Mouse (Mus musculus) spleen, embryonic (tissue): ENCODE data around the gene Sel1l3.

Source experiments
- CTCF ChIA-PET: fragments of 350-600 bp; sonication (Branson Sonifier 250); formaldehyde crosslinking; loops from one replicate; lab custom pipeline; 2022; lab: Charles Lee

The Sel1l3 gene

DNA sequence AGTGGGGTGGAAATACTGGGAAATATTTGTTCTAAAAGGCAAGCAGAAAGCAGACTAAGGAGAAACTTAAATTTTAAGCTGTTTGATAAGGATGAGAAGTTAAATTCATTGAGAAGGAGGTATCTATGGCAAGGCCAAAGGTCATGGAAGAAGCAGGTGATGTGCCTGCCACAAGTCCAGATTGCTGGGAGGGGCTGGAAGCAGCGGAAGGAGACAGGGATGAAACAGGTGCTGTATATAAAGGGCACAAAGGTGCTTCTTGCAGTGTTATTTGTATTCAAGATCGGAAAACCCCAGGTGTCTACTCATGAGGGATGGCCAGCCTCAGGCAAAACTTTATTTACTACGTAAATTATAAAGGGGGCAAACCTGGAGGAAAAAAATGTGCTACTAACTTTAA, 38.5 kb downstream of the Sel1l3 start:
- CTCF ChIA-PET, result no interaction called here

DNA sequence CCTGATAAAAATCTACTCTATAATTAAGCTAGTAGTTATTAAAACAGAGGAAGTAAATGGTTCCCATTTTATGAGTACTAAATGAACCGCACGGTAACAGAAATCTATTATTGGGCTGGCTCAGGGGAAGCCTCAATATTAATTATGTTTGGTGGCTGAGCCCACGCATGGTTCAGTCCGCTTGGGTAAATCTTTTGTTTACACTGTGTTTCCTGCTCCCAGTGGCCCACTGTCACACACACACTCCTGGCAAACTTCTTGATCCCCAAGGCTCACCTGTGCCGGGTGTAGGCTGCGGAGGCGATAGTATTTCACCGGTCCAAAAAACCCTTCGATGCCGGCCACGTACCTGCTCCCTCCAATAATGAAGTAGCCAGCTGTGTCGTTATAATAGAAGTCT, 39.3 kb downstream of the Sel1l3 start:
- CTCF ChIA-PET, result no interaction called here

DNA sequence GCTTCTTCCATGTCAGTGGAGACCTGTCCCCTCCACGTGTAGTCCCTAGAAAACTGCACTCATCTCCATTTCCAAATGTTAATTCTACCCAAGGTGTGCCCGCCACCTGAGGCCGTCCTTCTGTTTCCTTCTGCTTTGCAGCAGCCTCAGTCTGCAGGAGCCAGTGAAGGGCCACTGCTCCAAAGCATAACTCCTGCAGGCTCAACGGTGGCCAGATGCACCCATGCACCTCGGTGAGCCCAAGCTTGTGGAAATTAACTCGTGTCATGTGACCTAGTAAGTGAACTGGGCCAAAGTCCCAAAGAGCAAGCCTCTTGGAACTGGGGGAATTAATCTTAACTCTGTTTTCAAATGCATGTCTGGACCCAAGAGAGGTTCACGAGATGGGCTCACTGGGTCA, 40.8 kb downstream of the Sel1l3 start:
- CTCF ChIA-PET, result no interaction called here

DNA sequence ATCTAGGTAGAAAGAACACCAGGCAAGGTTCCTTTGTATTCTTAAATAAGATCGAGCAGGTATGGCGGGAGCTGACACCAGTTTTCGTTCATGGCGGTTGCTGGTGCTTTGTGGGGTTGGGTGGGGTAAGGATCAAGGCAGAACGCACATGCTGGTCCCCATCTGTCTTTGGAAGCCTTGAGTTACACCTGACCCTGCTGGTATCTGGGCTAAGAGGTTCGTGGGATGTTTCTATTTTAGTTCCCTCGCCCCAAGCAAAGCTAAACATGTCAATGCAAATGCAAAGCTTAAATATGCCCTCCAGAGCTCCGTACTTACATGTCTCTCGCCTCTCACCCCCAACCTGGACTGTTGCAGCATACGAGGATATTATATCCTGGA, 41.5 kb downstream of the Sel1l3 start:
- CTCF ChIA-PET, result no interaction called here

DNA sequence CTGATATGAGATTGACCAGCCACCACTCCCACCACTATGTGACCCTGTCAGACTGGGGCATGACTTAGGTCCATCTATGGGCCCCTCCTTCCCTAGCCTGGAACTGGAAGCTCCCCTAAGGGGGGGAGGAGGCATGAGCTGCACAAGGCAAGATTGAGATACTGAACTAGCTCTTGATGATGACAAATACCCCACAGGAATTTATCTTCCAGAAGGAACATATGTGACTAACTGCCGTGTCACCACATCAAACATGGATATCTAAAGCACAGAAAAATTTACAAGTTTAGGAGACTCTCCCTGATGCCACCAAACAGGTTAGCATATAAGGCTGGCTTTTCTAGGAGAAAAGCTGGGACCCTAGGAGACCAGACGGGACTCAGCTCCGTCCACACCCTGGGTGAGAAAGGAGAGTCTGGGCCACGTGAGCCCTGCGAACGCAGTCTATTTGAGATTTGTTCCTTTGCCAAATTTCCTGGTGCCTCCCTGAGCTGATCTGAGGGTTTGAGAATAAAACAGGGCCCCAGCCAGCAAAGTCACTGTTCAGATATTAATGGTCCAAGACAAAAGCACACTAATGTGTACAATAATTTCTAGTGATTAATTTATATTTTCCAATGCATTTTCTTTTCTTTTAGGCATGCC, 42.0 kb downstream of the Sel1l3 start:
- CTCF ChIA-PET, result no interaction called here

DNA sequence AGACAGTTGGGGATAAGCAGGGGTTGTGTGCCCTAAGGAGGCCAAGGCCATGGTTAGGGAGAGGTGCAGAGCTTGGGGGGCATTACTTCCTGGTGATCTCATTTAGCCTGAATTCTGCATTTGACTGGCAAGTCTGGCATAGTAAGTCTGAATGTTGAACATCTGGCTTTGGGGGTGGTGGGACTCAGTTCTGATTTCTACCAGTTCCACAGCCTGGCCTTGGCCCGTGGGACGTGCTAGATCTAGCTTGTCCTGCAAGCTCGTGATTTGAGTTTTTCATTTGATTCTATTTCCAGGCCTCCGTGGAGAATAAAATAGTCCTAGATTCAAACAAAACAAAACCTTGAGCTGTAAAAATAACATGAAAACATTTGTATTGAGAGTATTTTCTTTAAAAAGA, 46.2 kb downstream of the Sel1l3 start:
- CTCF ChIA-PET, result no interaction called here

DNA sequence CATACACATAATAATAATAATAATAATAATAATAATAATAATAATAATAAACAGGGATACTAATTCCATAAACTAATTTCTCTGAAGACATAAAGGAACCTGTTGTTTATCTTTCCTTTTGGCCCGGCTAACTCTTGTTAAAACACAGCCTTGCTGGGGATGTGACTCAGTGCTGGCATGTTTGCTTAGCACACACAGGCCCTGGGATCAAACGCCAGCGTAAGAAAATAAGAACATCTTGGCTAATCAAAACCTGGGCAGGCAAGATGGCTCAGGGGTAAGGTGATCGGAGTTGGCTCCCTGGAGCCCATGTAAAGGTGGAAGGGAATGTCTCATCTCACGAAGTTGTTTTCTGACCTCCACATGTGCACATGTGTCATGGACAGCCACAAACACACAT, 48.1 kb downstream of the Sel1l3 start:
- CTCF ChIA-PET, result no interaction called here

DNA sequence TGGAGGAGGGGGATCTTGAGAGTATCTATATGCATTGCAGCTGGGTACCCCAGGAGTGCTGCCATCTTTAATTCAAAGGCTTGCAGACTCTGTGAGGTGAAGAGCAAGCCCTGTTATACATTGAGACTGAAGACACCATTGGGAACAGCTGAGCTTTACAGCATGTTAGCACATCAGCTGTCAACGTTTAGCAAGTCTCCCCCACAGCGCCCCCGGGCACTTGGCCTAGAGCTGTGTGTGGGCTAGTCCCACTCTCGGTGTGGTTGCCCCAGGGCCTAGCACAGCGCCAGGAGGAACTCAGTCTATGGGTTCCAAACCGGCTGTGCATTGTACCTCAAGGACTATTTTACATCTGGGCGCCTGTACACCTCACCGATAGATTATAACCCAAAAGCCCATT, 51.3 kb downstream of the Sel1l3 start:
- CTCF ChIA-PET, result no interaction called here

DNA sequence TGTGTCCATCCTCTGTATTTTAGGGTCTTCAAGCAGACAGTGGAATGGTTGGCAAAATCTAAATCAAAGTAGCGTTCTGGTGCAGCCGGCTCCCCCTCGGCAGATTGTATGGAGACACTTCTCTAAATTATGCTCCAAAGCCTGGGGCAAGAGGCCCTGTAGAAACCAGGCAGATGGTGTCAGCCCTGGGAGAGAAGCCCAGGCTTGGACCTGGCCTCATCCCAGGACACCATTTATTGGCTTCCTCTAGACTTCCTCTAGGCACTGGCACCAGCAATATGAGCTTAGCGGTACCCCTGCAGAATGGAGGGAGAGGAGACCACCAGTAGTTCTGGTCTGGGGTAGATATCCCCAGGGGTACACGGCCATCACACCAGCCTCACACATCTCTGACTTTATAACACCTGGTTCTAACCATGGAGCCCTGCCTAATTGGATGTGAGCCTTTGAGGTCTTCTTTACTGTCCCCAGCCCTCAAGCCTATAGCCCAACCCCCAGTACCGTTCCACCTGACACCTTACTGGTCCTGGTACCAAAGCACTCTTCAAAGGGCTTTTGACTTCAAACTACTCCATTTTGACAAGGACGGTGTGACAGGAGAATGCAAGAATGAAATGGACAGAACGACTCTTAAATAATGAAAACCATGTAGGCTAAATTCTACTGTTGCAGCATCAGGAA, 52.1 kb downstream of the Sel1l3 start:
- CTCF ChIA-PET, result no interaction called here

DNA sequence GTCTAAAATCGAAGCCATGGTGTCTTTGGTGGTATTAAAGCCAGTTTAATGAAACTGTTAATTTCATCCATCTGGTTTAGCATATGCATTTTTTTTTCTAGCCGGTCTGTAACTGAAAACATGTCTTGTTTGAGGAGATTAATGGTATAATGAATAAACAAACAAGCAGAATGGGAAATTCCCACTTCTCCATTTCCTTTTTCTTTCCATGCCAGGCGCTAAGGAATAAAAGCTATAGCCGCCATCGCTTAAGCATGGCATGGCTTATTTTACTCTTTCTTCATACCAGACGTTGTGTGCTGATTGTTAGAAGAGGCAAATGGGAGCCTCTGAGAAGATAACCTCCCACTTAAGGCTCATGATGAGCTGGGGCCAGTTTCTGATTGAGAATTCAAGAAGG, 53.5 kb downstream of the Sel1l3 start:
- CTCF ChIA-PET, result no interaction called here

DNA sequence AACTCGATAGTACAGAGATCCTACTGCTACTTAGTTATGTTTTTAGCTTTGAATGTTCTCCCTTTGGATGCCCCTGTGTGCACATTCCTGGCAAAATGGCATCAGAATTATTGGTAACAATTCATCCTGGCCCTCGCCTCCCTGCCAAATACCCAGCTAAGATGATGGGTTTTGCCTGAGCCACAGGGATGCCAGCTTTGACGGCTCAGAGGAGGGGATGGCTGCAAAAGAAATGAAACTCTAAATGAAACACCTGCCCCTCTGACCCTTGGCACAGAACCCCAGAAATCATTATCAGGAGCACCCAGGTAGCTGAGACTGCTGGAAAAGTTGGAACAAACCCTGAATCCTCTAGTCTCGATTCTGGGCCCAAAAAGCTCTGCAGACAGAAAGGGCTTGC, 54.1 kb downstream of the Sel1l3 start:
- CTCF ChIA-PET, result no interaction called here

DNA sequence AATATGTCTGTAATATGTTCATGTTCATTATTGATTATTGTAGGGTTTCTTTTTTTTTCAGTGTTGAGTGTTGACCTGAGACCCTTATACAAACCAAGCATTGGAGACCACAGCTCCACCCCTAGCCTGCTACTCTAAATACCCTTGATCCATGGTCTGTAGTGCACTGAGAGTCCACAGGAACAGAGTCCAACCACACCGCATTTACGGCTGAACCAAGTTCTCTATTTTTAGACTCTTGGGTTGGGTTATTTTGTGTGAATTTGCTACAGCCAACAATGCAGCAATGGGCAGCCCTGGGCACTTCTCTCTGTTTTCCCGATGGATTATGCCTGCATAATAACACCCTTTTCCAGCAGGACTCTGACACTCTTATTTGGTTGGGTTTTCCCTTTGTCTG, 54.6 kb downstream of the Sel1l3 start:
- CTCF ChIA-PET, result no interaction called here

DNA sequence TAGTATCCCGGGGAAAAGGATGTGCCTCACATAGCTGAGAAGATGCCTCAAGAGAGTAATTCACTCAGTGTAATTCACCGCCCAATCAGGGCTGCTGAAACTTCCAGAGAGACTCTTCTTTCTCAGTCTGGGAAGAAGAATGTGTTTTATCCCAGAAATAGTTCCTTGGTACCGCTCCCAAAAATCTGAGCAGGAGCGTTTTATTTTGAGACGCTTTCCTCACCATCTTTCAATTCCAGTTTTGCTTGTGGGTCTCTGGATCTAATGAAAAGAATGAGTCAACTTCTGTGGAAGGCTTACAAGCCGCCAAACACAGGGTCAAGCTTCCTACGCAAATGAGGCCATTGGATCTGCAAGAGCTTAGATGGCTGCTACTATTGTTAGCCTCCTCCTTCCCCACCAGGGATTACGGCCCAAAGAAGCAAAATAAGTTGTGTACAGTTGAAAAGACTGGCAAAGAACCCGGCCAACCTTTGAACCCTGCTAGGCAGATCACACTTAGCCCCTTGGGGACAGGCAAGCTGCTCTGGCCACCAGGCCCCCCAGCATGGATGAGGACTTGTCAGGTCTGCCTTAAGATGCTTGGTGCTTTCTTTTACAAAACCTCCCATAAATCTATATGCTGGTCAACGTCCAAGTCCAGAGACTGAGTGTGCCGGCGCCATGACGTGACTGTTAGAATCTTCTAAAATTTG, 57.6 kb downstream of the Sel1l3 start:
- CTCF ChIA-PET, result interaction anchor here (0.6 kb wide), 1 partner anchor 32 kb away, joined by 10 read pairs; no protein-coding TSS in a partner anchor

DNA sequence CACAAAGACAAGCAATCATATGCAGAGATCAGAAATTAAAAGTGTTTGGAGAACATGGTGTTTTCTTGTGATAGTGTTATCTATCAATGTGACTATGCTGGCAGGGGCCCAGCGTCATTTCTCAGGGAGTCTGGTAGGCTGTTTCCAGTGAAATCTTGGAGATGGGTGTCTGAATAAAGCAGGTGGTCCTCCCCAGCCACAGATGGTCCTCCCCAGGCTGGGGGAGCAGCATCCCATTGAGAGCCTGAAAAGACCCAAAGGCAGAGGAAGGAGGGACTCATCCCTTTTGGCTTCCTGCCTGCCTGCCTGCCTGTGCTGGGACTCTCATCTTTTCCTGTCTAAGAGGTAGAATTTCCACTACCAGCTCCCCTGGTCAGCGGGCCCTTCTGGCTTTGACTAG, 59.2 kb downstream of the Sel1l3 start:
- CTCF ChIA-PET, result no interaction called here

DNA sequence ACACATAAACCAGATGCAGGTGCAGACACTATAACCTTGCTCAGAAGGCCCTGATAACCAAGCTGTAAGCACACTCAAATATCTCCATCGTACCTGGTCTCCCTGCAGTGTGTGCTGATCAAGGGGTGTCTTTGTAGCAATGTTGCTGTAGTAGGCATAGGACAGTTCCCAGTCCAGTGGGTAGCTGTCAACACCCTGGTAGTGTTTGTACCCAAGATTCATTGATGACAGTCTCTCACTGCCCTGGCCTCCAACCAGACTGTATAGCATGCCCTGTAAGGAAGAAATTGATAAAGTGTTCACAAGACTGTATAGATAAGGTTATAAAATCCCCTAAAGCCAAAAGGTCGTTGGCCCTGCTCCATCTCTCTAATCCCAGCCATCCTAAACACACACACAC, 59.6 kb downstream of the Sel1l3 start:
- CTCF ChIA-PET, result no interaction called here

DNA sequence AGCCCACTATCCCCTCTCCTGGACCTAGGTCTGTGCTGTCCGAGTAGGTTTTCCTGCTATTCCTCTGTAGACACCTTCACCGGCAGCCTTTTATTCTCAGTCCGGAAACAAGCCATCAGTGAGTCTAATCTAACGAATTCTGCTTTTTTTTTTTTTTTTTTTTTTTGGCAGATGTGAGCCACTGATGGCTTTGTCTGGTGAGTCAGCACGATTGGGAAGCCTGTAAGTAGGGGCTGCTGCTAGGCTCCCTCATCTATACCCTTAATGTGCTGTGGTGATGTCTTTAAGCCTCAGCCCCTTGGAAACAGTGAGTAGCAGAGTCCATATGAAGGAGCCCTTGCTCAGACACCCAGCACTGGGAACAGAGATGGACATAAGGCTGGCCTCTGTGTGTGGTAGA, 60.6 kb downstream of the Sel1l3 start:
- CTCF ChIA-PET, result no interaction called here

DNA sequence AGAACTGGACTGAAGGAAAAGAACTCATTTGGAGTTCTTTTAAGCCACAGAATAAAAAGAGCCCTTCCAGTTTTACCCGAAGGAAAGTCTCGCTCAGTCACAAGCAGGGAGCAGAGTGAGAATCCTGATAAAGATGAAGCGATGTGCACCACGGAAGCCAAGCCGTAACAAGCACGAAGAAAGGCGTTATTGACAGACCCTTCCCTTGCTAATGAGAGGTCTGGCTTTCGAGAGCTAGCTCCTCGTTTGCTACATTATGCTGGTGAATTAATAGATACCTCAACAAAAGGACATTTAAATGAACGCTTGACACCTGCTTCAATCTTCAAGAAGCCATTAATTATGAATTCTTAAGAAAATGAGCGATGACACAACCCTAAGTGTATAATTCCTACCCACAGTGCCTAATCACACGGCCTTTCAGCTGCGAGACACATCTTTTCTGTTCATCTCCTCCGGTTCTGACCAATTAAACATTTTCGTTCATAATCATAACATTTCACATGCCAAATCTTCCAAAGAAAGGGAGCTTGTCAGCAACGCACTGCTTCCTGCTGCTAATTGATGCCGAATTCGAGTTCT, 62.3 kb downstream of the Sel1l3 start:
- CTCF ChIA-PET, result no interaction called here

DNA sequence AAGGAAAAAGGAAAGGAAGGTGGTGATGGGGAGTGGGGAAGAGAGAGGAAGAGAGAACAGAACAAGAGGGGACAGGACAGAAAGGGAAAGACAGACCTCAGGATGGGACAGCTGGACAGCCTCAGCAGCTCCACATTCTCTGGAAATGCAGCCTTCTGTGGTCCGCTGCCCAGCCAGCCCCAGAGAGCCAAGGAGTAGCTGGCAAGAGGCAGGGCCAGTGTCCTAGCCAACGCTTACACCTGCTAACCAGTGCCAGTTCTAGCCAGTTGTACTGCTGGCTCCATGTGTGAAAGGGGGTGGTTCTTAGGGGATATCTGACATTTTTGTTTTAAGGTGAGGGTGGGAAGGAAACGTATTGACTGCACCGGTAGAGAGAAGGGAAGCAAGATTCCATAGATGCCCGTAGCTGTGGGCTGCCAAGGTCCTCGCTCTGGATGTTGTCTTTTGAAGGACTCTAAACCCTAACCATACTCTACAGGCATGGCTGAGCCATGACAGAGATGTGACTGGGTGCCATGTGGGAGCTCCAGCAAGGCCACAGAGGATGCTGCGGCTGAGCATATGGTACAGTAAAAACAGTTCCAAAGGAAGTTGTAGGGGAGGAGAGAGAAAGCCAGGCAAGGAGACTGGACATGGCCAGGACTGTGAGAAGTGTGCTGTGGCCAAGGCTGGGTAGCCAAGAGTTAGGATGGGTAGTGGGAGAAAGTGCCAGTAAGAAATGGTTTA, 64.6 kb downstream of the Sel1l3 start:
- CTCF ChIA-PET, result no interaction called here

DNA sequence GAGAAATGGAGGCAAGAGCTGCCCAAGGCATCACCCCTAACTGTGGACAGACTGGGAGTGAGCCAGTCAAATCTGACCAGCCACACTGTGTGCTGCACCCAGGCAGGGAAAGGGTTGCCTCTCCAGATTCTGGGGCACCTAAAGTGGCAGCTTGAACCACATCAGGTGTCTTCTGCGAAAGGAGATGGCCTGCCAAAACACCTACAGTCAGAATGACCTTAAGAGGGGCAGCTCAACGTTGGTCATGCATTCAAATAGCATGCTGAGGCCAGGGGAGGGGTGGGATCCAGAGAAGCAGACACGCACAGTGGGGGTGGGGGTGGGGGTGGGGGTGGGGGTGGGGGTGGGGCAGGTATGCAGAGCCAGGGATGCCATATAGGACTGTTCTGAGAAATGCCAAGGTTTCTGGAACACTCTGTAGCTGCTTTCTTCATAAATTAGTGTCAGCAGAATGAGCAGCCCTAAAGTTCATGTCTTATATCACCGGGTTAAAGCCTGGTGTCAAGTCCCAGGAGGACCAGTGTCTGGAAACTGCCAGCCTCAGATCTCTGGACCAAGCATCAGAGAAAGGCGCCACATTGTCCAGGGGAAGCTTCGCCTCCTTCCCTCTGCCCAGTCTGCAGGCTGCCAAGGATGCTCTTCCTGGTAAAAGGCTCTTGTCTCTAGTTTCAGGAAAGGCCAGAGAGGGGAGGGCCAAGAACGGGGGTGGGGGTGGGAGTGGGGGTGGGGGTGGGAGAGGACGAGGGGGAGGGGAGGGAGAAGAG, 65.4 kb downstream of the Sel1l3 start:
- CTCF ChIA-PET, result no interaction called here

DNA sequence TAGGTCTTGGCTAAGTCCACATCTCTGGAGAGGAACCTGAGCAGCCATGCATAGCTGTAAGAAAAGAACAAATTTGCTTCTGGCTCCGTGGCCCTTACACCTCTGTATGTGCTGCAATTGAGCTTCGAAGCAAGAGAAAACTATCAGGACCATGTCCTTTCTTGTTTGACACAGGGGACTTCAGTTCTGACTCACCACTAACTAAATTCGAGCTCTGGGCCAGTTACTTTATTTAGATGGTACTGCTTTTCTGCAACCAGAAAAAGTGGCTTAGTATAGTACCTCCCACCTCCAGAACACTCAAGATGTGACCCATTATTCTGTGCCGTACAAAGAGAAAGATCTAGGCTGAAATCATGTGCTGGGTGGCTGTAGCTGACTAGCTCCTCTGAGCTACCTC, 66.3 kb downstream of the Sel1l3 start:
- CTCF ChIA-PET, result no interaction called here

DNA sequence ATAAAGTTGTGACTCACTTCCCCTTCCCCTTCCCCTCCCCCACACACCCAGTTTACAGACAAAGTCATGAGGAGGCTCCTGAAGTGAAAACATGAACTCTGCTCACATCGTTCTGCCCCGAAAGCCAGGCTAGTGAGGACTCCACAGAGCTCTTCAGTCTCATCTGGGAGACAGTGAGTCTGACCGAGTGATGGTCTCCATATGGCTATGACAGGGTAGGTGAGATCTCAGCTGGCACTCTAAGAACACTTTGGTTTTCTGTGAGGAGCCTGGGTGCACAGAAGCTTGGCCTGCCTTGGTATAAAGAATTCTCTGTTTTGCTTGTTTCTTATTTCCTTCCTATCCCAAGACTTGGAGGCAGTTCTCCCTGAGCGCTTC, 67.1 kb downstream of the Sel1l3 start:
- CTCF ChIA-PET, result no interaction called here
